29 mouse cellular contexts compared by ENCODE assay signal in the genomic region with DNA sequence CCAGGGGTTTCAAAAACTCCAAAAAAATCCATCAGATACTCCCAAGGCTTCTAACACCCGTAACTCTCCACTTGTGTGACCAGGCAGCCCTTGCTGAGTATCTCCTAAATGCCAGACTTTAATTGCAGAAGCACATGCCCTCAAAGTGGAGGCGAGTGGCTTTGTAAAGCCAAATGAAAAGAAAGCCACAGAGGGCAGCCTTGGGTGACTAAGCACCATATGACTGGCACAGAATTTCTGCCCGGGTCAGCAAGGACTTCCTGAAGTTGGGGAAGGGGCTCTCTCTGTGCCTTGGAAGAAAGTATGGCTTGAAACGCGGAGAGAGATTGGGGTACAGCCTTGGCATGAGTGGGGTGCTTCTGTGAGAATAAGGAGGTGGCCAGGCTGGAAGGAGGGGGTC. TPM values are rescaled to one million over a fixed set of nuclear protein-coding genes. Genes with fewer than 3 reads are reported as not detected.
"Had no signal": no experiment of that assay in that cellular context is flagged by ENCODE, and none has a peak within 500 bp of the region (broad histone marks: within the 10 kb centered on the region; RNA-seq: fewer than 3 reads in every experiment).

No protein-coding gene starts in this region.

- H3K27ac ChIP-seq: lung, embryonic 15.5 days; midbrain, embryonic 10.5 days; midbrain, embryonic 12.5 days; neural tube, embryonic 13.5 days had no signal

- H3K4me3 ChIP-seq: lung, embryonic 15.5 days; midbrain, embryonic 10.5 days; midbrain, embryonic 12.5 days; myocyte; neural tube, embryonic 13.5 days; neural tube, embryonic 15.5 days had no signal

- DNase-seq: liver, postnatal 0 days; lung, adult 2 months; lung, postnatal 14 days; lung, postnatal 36 days; midbrain, embryonic 14.5 days; retina, postnatal 1 day; right cerebral cortex, adult 18-20 months; right cerebral cortex, postnatal 25 days; right cerebral cortex, postnatal 4 days; spleen, adult 18-20 months; thymus, adult 18-20 months; thymus, postnatal 14 days; thymus, postnatal 4 days had no signal

- H3K4me1 ChIP-seq: lung, embryonic 15.5 days; midbrain, embryonic 10.5 days; midbrain, embryonic 12.5 days; neural tube, embryonic 13.5 days had no signal

RNA-seq across cellular contexts. Expression of gene Asic2, which starts 28.8 kb away (rescaled TPM):
- total RNA-seq: megakaryocyte, adult 5-6 weeks; megakaryocyte-erythroid progenitor cell, adult 5-6 weeks had no signal
- polyA plus RNA-seq: liver, postnatal 0 days; myocyte; thymus, postnatal 0 days had no signal

RNA-seq across cellular contexts. Expression of gene Ccl2, which starts 38.3 kb away (rescaled TPM):
- total RNA-seq: megakaryocyte-erythroid progenitor cell, adult 5-6 weeks had no signal

RNA-seq across cellular contexts. Expression of gene Gm17268, which starts 41.3 kb away (rescaled TPM):
- total RNA-seq: megakaryocyte, adult 5-6 weeks; megakaryocyte-erythroid progenitor cell, adult 5-6 weeks had no signal
- polyA plus RNA-seq: liver, postnatal 0 days; lung, adult 2 months; lung, embryonic 15.5 days; lung, postnatal 0 days; midbrain, embryonic 10.5 days; midbrain, embryonic 12.5 days; midbrain, embryonic 14.5 days; midbrain, embryonic 16.5 days; myocyte; neural tube, embryonic 11.5 days; neural tube, embryonic 13.5 days; neural tube, embryonic 15.5 days; small intestine, adult 2 months; stomach, embryonic 14.5 days; stomach, embryonic 16.5 days; thymus, postnatal 0 days; urinary bladder, adult 2 months had no signal

RNA-seq across cellular contexts. Expression of gene Ccl7, which starts 48.4 kb away (rescaled TPM):
- total RNA-seq: megakaryocyte-erythroid progenitor cell, adult 5-6 weeks had no signal
